Mouse (Mus musculus) brain, embryonic 14.5 days (tissue): Measurements from ENCODE around the gene Cdh13.

Experiments
- CTCF ChIP-seq: fragments of 200-500 bp; IDR thresholded peaks from 2 replicates; pipeline ENCODE4 v1.5.1; 2012; ENCODE audit warnings: inconsistent platforms, mild to moderate bottlenecking, moderate library complexity, borderline replicate concordance; ENCODE audit not compliant: insufficient read depth, insufficient read length; ENCODE audit errors: extremely low read depth
- POLR2A ChIP-seq: fragments of 200-500 bp; IDR thresholded peaks from 2 replicates; pipeline ENCODE4 v1.6.1; 2012; ENCODE audit warnings: mild to moderate bottlenecking, inconsistent platforms, borderline replicate concordance; ENCODE audit not compliant: poor library complexity, insufficient read depth, insufficient read length, severe bottlenecking; ENCODE audit errors: extremely low read depth

DNA sequence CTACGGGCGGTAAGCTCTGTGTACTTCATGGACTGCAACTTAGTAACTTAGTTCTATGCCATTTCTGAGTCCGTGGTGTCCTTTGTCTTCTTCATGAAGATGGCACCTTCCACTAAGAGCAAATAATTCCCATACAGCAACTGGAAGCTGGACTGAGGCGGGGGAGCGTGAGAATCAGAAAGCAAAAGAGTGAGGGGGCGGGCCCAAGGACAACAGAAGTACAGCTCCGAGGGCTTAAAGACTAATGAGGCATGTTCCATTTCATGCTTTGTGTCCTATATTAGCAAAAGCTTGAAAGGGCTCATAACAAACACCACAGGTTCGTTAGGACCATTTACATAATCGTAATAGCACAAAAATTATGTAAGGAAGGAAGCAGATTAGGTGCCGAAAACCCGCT, 618.9 kb downstream of the Cdh13 start:
- TF ChIP-seq CTCF (no peak), POLR2A (no peak)
